In the genomic region with DNA sequence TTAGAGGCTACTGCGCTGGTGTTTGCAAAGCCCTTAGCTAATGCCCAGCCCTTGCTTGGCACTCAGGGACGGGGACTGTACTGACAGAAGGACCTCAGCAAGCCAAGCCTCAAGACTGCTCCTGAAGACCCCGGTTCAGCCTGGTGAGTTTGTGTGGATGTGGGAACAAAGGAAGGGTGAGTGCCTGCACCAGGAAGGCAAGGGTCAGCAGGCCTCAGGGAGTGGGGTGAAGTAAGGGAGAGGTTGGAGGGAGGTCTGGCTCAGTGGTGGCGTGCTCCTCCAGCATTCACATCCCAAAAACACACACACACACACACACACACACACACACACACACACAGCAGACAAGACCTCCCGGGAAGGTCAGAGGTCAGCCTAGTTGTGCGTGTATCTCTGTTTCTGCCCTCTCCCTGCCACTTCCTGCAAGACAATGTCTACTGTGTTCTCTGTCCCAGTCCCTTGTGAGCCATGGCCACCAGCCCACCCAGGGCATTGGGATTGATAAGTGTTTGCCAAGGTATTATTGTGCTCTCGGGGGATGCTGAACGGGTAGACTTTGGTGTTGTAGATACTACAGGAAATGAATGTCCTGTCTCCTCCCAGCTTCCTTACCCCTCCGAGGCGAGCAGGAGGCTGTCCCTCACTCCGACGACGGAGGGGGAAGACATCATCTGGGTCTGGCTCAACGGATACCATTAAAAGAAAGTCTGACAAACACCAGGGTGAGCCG, we compare ENCODE assay signal across 29 mouse cellular contexts. TPM values are rescaled to one million over a fixed set of nuclear protein-coding genes. Genes with fewer than 3 reads are reported as not detected.
DNase-seq lines count a peak whose midpoint lies in the region; ATAC-seq and TF ChIP-seq lines count a peak whose summit lies in the region.
"Had no signal": no experiment of that assay in that cellular context is flagged by ENCODE, and none has a peak within 500 bp of the region (broad histone marks: within the 10 kb centered on the region; RNA-seq: fewer than 3 reads in every experiment).

No protein-coding gene starts in this region.

- peaks cover 8% of the 10 kb centered on the region for H3K27me3 ChIP-seq in forebrain, embryonic 12.5 days
- no peaks in the 10 kb centered on the region; the same call in 1 of the 2 replicates for H3K27me3 ChIP-seq in forebrain, embryonic 16.5 days (replicated peaks; ENCODE audit: control insufficient read depth, insufficient read depth, low read length)
- peaks cover 3% of the 10 kb centered on the region; the same call in 1 of the 2 replicates for H3K27me3 ChIP-seq in hindbrain, embryonic 13.5 days
- H3K27me3 ChIP-seq in hindbrain, embryonic 11.5 days (ENCODE audit: control insufficient read depth, insufficient read depth, low read length), result no peaks in the 10 kb centered on the region; the same call in 1 of the 2 replicates
- no peaks in the 10 kb centered on the region for H3K27me3 ChIP-seq in CH12.LX (replicated peaks)
- peaks cover 14% of the 10 kb centered on the region for H3K27me3 ChIP-seq in limb, embryonic 10.5 days (ENCODE audit: low read depth, poor library complexity, severe bottlenecking)
- H3K27me3 ChIP-seq: lung, embryonic 15.5 days had no signal

- peaks cover 11% of the 10 kb centered on the region for H3K79me2 ChIP-seq in CH12.LX (replicated peaks; ENCODE audit: control insufficient read depth, extremely low read depth, insufficient read depth, poor library complexity, severe bottlenecking)

- peak; percentile 18; the same call in 1 of the 2 replicates for TF ChIP-seq POLR2A in CH12.LX (IDR thresholded peaks at IDR 0.05; ENCODE audit: low read depth, low read length)

- no peak for TF ChIP-seq EP300 in CH12.LX (IDR thresholded peaks at IDR 0.05; ENCODE audit: low read length)

- 0 out of 2 replicates have a peak overlapping the region, but pooled peaks have one; percentile 2 for H3K9ac ChIP-seq in forebrain, embryonic 12.5 days
- H3K9ac ChIP-seq in forebrain, embryonic 16.5 days (replicated peaks; ENCODE audit: low read depth, low read length), result no peak overlapping the region
- 0 out of 2 replicates have a peak overlapping the region, but pooled peaks have one; percentile 13 for H3K9ac ChIP-seq in hindbrain, embryonic 13.5 days
- H3K9ac ChIP-seq in hindbrain, embryonic 11.5 days (ENCODE audit: low read depth, low read length), result no peak overlapping the region
- no peak overlapping the region for H3K9ac ChIP-seq in CH12.LX (ENCODE audit: insufficient read depth, low read depth)
- H3K9ac ChIP-seq: heart, embryonic 13.5 days; liver, embryonic 14.5 days; lung, embryonic 15.5 days; neural tube, embryonic 13.5 days had no signal

- peaks cover 34% of the 10 kb centered on the region for H3K4me1 ChIP-seq in forebrain, embryonic 12.5 days
- H3K4me1 ChIP-seq in forebrain, embryonic 16.5 days (replicated peaks; ENCODE audit: control insufficient read depth, insufficient read depth, low read length), result peaks cover 16% of the 10 kb centered on the region
- H3K4me1 ChIP-seq in hindbrain, embryonic 13.5 days (replicated peaks), result peaks cover 17% of the 10 kb centered on the region
- H3K4me1 ChIP-seq in hindbrain, embryonic 11.5 days (replicated peaks; ENCODE audit: control insufficient read depth, insufficient read depth, low read length), result peaks cover 4% of the 10 kb centered on the region
- peaks cover 6 to 34% of the 10 kb centered on the region in 2 experiments; a peak in 3 of 4 replicates for H3K4me1 ChIP-seq in CH12.LX (ENCODE audit: control insufficient read depth in 1 of 2, insufficient read depth in 2 of 2)
- peaks cover 32% of the 10 kb centered on the region for H3K4me1 ChIP-seq in limb, embryonic 10.5 days

- DNase-seq in hindbrain, embryonic 11.5 days (ENCODE audit: low spot score), result no peak
- no peak for DNase-seq in CH12.LX (ENCODE audit: extremely low read depth)
- peak; percentile 26 for DNase-seq in limb, embryonic 10.5 days (ENCODE audit: low spot score)
- DNase-seq in gastrocnemius, adult 8-10 months (ENCODE audit: low spot score in 2 of 2), result no peak
- no peak for DNase-seq in spleen, postnatal 10 days (ENCODE audit: low spot score in 2 of 2)
- DNase-seq: adrenal gland, postnatal 25 days; cerebellum, adult 9-11 months; kidney, adult 11 months; kidney, postnatal 14 days; left cerebral cortex, postnatal 4 days; lung, postnatal 36 days; midbrain, embryonic 14.5 days; retina, postnatal 1 day; right cerebral cortex, postnatal 25 days; spleen, adult 18-20 months; thymus, adult 18-20 months; thymus, postnatal 36 days had no signal

- no peaks in the 10 kb centered on the region for H3K9me3 ChIP-seq in forebrain, embryonic 12.5 days
- no peaks in the 10 kb centered on the region for H3K9me3 ChIP-seq in forebrain, embryonic 16.5 days (ENCODE audit: control insufficient read depth, low read length)
- no peaks in the 10 kb centered on the region for H3K9me3 ChIP-seq in hindbrain, embryonic 13.5 days
- H3K9me3 ChIP-seq in hindbrain, embryonic 11.5 days (ENCODE audit: control insufficient read depth, low read length), result no peaks in the 10 kb centered on the region
- no peaks in the 10 kb centered on the region for H3K9me3 ChIP-seq in CH12.LX (replicated peaks; ENCODE audit: low read length)
- no peaks in the 10 kb centered on the region for H3K9me3 ChIP-seq in limb, embryonic 10.5 days (replicated peaks)
- H3K9me3 ChIP-seq: heart, embryonic 13.5 days; lung, embryonic 15.5 days; neural tube, embryonic 13.5 days had no signal

- H3K36me3 ChIP-seq in forebrain, embryonic 12.5 days (replicated peaks), result peaks cover 61% of the 10 kb centered on the region
- H3K36me3 ChIP-seq in forebrain, embryonic 16.5 days (ENCODE audit: control insufficient read depth, insufficient read depth), result no peaks in the 10 kb centered on the region
- H3K36me3 ChIP-seq in hindbrain, embryonic 13.5 days, result no peaks in the 10 kb centered on the region; the same call in 1 of the 2 replicates
- 0 out of 2 replicates have a peak, but pooled peaks cover 3% of the 10 kb centered on the region for H3K36me3 ChIP-seq in hindbrain, embryonic 11.5 days (ENCODE audit: control insufficient read depth, insufficient read depth, low read length)
- H3K36me3 ChIP-seq in CH12.LX (replicated peaks in 1 of 2; ENCODE audit: control insufficient read depth in 1 of 2, insufficient read depth in 1 of 2, low read length in 1 of 2), result peaks cover 56 to 70% of the 10 kb centered on the region in 2 experiments
- H3K36me3 ChIP-seq in limb, embryonic 10.5 days, result peaks cover 70% of the 10 kb centered on the region
- H3K36me3 ChIP-seq: neural tube, embryonic 13.5 days had no signal

- WGBS in forebrain, embryonic 12.5 days, result 87% methylated on average over 15 of the region's 15 CpGs
- WGBS in forebrain, embryonic 16.5 days, result 86% methylated on average over 15 of the region's 15 CpGs
- WGBS in hindbrain, embryonic 13.5 days, result 81% methylated on average over 14 of the region's 15 CpGs
- WGBS in hindbrain, embryonic 11.5 days, result 79% methylated on average over 15 of the region's 15 CpGs
- 84% methylated on average over 15 of the region's 15 CpGs for WGBS in limb, embryonic 10.5 days

- ATAC-seq in forebrain, embryonic 12.5 days (ENCODE audit: low FRiP score), result no peak
- no peak for ATAC-seq in forebrain, embryonic 16.5 days
- ATAC-seq in hindbrain, embryonic 13.5 days (ENCODE audit: low FRiP score), result no peak
- no peak for ATAC-seq in hindbrain, embryonic 11.5 days (ENCODE audit: low FRiP score)

- H3K27ac ChIP-seq in forebrain, embryonic 12.5 days, result no peak overlapping the region
- H3K27ac ChIP-seq in forebrain, embryonic 16.5 days (ENCODE audit: low read length), result no peak overlapping the region
- no peak overlapping the region for H3K27ac ChIP-seq in hindbrain, embryonic 13.5 days
- no peak overlapping the region for H3K27ac ChIP-seq in hindbrain, embryonic 11.5 days (ENCODE audit: low read depth, low read length)
- no peak overlapping the region for H3K27ac ChIP-seq in CH12.LX (ENCODE audit: insufficient read depth, low read depth)
- no peak overlapping the region for H3K27ac ChIP-seq in limb, embryonic 10.5 days
- H3K27ac ChIP-seq: heart, embryonic 13.5 days; liver, embryonic 14.5 days; lung, embryonic 15.5 days; neural tube, embryonic 13.5 days had no signal

- no peak overlapping the region for H3K4me3 ChIP-seq in forebrain, embryonic 12.5 days (replicated peaks)
- no peak overlapping the region for H3K4me3 ChIP-seq in forebrain, embryonic 16.5 days (replicated peaks; ENCODE audit: low read length)
- no peak overlapping the region for H3K4me3 ChIP-seq in hindbrain, embryonic 13.5 days
- H3K4me3 ChIP-seq in hindbrain, embryonic 11.5 days (ENCODE audit: low read depth, low read length), result no peak overlapping the region
- no peak overlapping the region for H3K4me3 ChIP-seq in CH12.LX (replicated peaks in 1 of 3; ENCODE audit: low read depth in 2 of 3, low read length in 2 of 3, poor library complexity in 1 of 3)
- H3K4me3 ChIP-seq in limb, embryonic 10.5 days, result no peak overlapping the region
- H3K4me3 ChIP-seq: heart, embryonic 13.5 days; lung, embryonic 15.5 days; neural tube, embryonic 13.5 days had no signal

- in situ Hi-C loops in CH12.LX (cut with MboI; ENCODE audit: low pct_ligation_motif_present, low pct_unique_long_range_greater_than_20kb, low sequenced_read_pairs), result no loop called here

- TF ChIP-seq CTCF in CH12.LX (conservative IDR thresholded peaks at IDR 0.05 in 1 of 2, IDR thresholded peaks at IDR 0.05 in 1 of 2; ENCODE audit: low read depth in 2 of 2, low read length in 2 of 2), result no peak

- dilution Hi-C loops in CH12.LX (cut with MboI; ENCODE audit: extremely low pct_ligation_motif_present, extremely low pct_unique_long_range_greater_than_20kb, low sequenced_read_pairs), result no loop called here

- no peak for TF ChIP-seq RAD21 in CH12.LX (IDR thresholded peaks at IDR 0.05; ENCODE audit: low read depth, low read length)

- H3K4me2 ChIP-seq in forebrain, embryonic 12.5 days, result no peak overlapping the region
- no peak overlapping the region for H3K4me2 ChIP-seq in forebrain, embryonic 16.5 days (ENCODE audit: low read length)
- H3K4me2 ChIP-seq in hindbrain, embryonic 13.5 days, result no peak overlapping the region
- no peak overlapping the region for H3K4me2 ChIP-seq in hindbrain, embryonic 11.5 days (replicated peaks; ENCODE audit: low read depth, low read length)
- no peak overlapping the region for H3K4me2 ChIP-seq in CH12.LX (ENCODE audit: insufficient read depth, low read depth, poor library complexity, severe bottlenecking)
- H3K4me2 ChIP-seq: heart, embryonic 13.5 days; lung, embryonic 15.5 days; neural tube, embryonic 13.5 days had no signal

RNA-seq across cellular contexts. Expression of a gene that starts 4.0 kb away (rescaled TPM):
- polyA plus RNA-seq in forebrain, embryonic 12.5 days (2016; fragmentation: Nextera tagmentation; extraction: Ambion mirVana), result 41.6 and 48.3 TPM in 2 replicates
- polyA plus RNA-seq in forebrain, embryonic 16.5 days (2015; fragmentation: Nextera tagmentation; extraction: Ambion mirVana), result 15.9 and 17.3 TPM in 2 replicates
- 8.4 and 10.0 TPM in 2 replicates for polyA plus RNA-seq in hindbrain, embryonic 13.5 days (2015; fragmentation: Nextera tagmentation; extraction: Ambion mirVana)
- 19.1 and 22.9 TPM in 2 replicates for polyA plus RNA-seq in hindbrain, embryonic 11.5 days (2014; fragmentation: Nextera tagmentation; extraction: Ambion mirVana)
- total RNA-seq in CH12.LX (2012; rRNA removed), result 17.8 and 25.0 TPM in 2 replicates
- 19.2 and 20.2 TPM in 2 replicates for total RNA-seq in CH12.LX (2014; rRNA removed)
- 61.0 and 74.2 TPM in 2 replicates for polyA plus RNA-seq in CH12.LX (2012; ENCODE audit: insufficient read length, low read depth)
- 54.8 and 56.2 TPM in 2 replicates for polyA plus RNA-seq in limb, embryonic 10.5 days (2016; fragmentation: Nextera tagmentation; extraction: Ambion mirVana)
- not detected for total RNA-seq in gastrocnemius, adult 8-10 months (2022)

RNA-seq across cellular contexts. Expression of a gene that starts 9.3 kb away (rescaled TPM):
- 0.44 and 1.3 TPM in 2 replicates for polyA plus RNA-seq in forebrain, embryonic 12.5 days (2016; fragmentation: Nextera tagmentation; extraction: Ambion mirVana)
- polyA plus RNA-seq in forebrain, embryonic 16.5 days (2015; fragmentation: Nextera tagmentation; extraction: Ambion mirVana), result 0.71 TPM in 1 of 2 replicates, not detected in the other
- polyA plus RNA-seq in hindbrain, embryonic 13.5 days (2015; fragmentation: Nextera tagmentation; extraction: Ambion mirVana), result 5.6 and 11.8 TPM in 2 replicates
- polyA plus RNA-seq in hindbrain, embryonic 11.5 days (2014; fragmentation: Nextera tagmentation; extraction: Ambion mirVana), result 10.2 and 12.4 TPM in 2 replicates
- total RNA-seq in CH12.LX (2012; rRNA removed) (0.08 TPM in 1 of 2 replicates, not detected in the other), CH12.LX (2014; rRNA removed) (not detected in 2 replicates)
- not detected in 2 replicates for polyA plus RNA-seq in CH12.LX (2012; ENCODE audit: insufficient read length, low read depth)
- polyA plus RNA-seq in limb, embryonic 10.5 days (2016; fragmentation: Nextera tagmentation; extraction: Ambion mirVana), result 0.15 and 0.23 TPM in 2 replicates
- total RNA-seq in gastrocnemius, adult 8-10 months (2022), result not detected
- total RNA-seq: adrenal gland, postnatal 25 days; gastrocnemius, adult 18-20 months; hematopoietic stem cell, adult 5-6 weeks; layer of hippocampus, adult 18-20 months; left cerebral cortex, adult 8-10 months; left cerebral cortex, postnatal 4 days; megakaryocyte-erythroid progenitor cell, adult 5-6 weeks had no signal
- polyA plus RNA-seq: liver, embryonic 14.5 days; lung, embryonic 15.5 days had no signal

RNA-seq across cellular contexts. Expression of a gene that starts 14.6 kb away (rescaled TPM):
- 0.76 and 1.0 TPM in 2 replicates for polyA plus RNA-seq in forebrain, embryonic 12.5 days (2016; fragmentation: Nextera tagmentation; extraction: Ambion mirVana)
- polyA plus RNA-seq in forebrain, embryonic 16.5 days (2015; fragmentation: Nextera tagmentation; extraction: Ambion mirVana), result 0.27 and 0.51 TPM in 2 replicates
- polyA plus RNA-seq in hindbrain, embryonic 13.5 days (2015; fragmentation: Nextera tagmentation; extraction: Ambion mirVana), result 1.3 and 1.6 TPM in 2 replicates
- polyA plus RNA-seq in hindbrain, embryonic 11.5 days (2014; fragmentation: Nextera tagmentation; extraction: Ambion mirVana), result 1.2 and 3.3 TPM in 2 replicates
- 10.0 and 10.6 TPM in 2 replicates for total RNA-seq in CH12.LX (2012; rRNA removed)
- 20.4 and 24.2 TPM in 2 replicates for total RNA-seq in CH12.LX (2014; rRNA removed)
- polyA plus RNA-seq in CH12.LX (2012; ENCODE audit: insufficient read length, low read depth), result 12.4 and 14.5 TPM in 2 replicates
- 1.4 and 2.1 TPM in 2 replicates for polyA plus RNA-seq in limb, embryonic 10.5 days (2016; fragmentation: Nextera tagmentation; extraction: Ambion mirVana)
- under 1 TPM in 1 of 4 experiments, not detected in 3; 0.24 TPM for total RNA-seq in gastrocnemius, adult 8-10 months (2022)
- total RNA-seq: hematopoietic stem cell, adult 5-6 weeks; megakaryocyte-erythroid progenitor cell, adult 5-6 weeks had no signal

RNA-seq across cellular contexts. Expression of a gene that starts 23.4 kb away (rescaled TPM):
- 0.73 and 1.4 TPM in 2 replicates for polyA plus RNA-seq in forebrain, embryonic 12.5 days (2016; fragmentation: Nextera tagmentation; extraction: Ambion mirVana)
- 1.3 and 2.2 TPM in 2 replicates for polyA plus RNA-seq in forebrain, embryonic 16.5 days (2015; fragmentation: Nextera tagmentation; extraction: Ambion mirVana)
- polyA plus RNA-seq in hindbrain, embryonic 13.5 days (2015; fragmentation: Nextera tagmentation; extraction: Ambion mirVana), result 62.4 and 78.7 TPM in 2 replicates
- 17.2 and 20.9 TPM in 2 replicates for polyA plus RNA-seq in hindbrain, embryonic 11.5 days (2014; fragmentation: Nextera tagmentation; extraction: Ambion mirVana)
- not detected in 2 replicates for total RNA-seq in CH12.LX (2012; rRNA removed)
- 0.12 TPM in 1 of 2 replicates, not detected in the other for total RNA-seq in CH12.LX (2014; rRNA removed)
- polyA plus RNA-seq in CH12.LX (2012; ENCODE audit: insufficient read length, low read depth), result not detected in 2 replicates
- polyA plus RNA-seq in limb, embryonic 10.5 days (2016; fragmentation: Nextera tagmentation; extraction: Ambion mirVana), result 0.16 TPM in 1 of 2 replicates, not detected in the other
- under 1 TPM in 3 of 4 experiments, not detected in 1; 0.31 to 0.58 (median 0.35) TPM for total RNA-seq in gastrocnemius, adult 8-10 months (2022)
- total RNA-seq: hematopoietic stem cell, adult 5-6 weeks; megakaryocyte-erythroid progenitor cell, adult 5-6 weeks had no signal

RNA-seq across cellular contexts. Expression of a gene that starts 47.4 kb away (rescaled TPM):
- 65.5 and 69.8 TPM in 2 replicates for polyA plus RNA-seq in forebrain, embryonic 12.5 days (2016; fragmentation: Nextera tagmentation; extraction: Ambion mirVana)
- polyA plus RNA-seq in forebrain, embryonic 16.5 days (2015; fragmentation: Nextera tagmentation; extraction: Ambion mirVana), result 39.5 and 44.6 TPM in 2 replicates
- 42.1 and 45.0 TPM in 2 replicates for polyA plus RNA-seq in hindbrain, embryonic 13.5 days (2015; fragmentation: Nextera tagmentation; extraction: Ambion mirVana)
- 59.5 and 64.9 TPM in 2 replicates for polyA plus RNA-seq in hindbrain, embryonic 11.5 days (2014; fragmentation: Nextera tagmentation; extraction: Ambion mirVana)
- total RNA-seq in CH12.LX (2012; rRNA removed) (26.5 and 27.1 TPM in 2 replicates), CH12.LX (2014; rRNA removed) (68.3 and 81.0 TPM in 2 replicates)
- 79.5 and 81.0 TPM in 2 replicates for polyA plus RNA-seq in CH12.LX (2012; ENCODE audit: insufficient read length, low read depth)
- 60.5 and 64.1 TPM in 2 replicates for polyA plus RNA-seq in limb, embryonic 10.5 days (2016; fragmentation: Nextera tagmentation; extraction: Ambion mirVana)
- total RNA-seq in gastrocnemius, adult 8-10 months (2022), result 1 to 10 TPM; 3.0 to 5.4 (median 4.1) TPM
- total RNA-seq: hematopoietic stem cell, adult 5-6 weeks had no signal

Comparison
In these comparisons a context has a peak if more than half of its experiments do, and no peak if none do; other contexts are left out.
1. H3K9ac ChIP-seq: peak in forebrain, embryonic 12.5 days (single experiment) and hindbrain, embryonic 13.5 days (single experiment); none in forebrain, embryonic 16.5 days (single experiment), hindbrain, embryonic 11.5 days (single experiment) and CH12.LX (single experiment).